Mouse (Mus musculus) stomach, embryonic 16.5 days (tissue): ENCODE results near the gene Defb39. TPM values are rescaled to one million over a fixed set of nuclear protein-coding genes. Genes with fewer than 3 reads are reported as not detected.

Experiments
- ATAC-seq: fragments of 200-750 bp; cut with Nextera tagmentation; 2 replicates; pipeline ENCODE4 v1.8.0; 2017; ENCODE audit warnings: moderate number of reproducible peaks, moderate TSS enrichment; ENCODE audit not compliant: insufficient read depth, low FRiP score
- H3K27ac ChIP-seq: fragments of 300-500 bp; sonication (generic); 2 replicates; pipeline ENCODE4 v1.5.1; 2014; ENCODE audit warnings: low read length
- H3K27me3 ChIP-seq: fragments of 300-500 bp; sonication (generic); 2 replicates; pipeline ENCODE4 v1.6.1; 2014; ENCODE audit warnings: low read length, control low read depth, mixed read lengths; ENCODE audit not compliant: control insufficient read depth, insufficient read depth
- H3K36me3 ChIP-seq: fragments of 300-500 bp; sonication (generic); 2 replicates; pipeline ENCODE4 v1.6.1; 2014; ENCODE audit warnings: low read length; ENCODE audit not compliant: control insufficient read depth, insufficient read depth
- H3K4me1 ChIP-seq: fragments of 300-500 bp; sonication (generic); 2 replicates; pipeline ENCODE4 v1.6.1; 2014; ENCODE audit warnings: low read length, control low read depth, mixed read lengths; ENCODE audit not compliant: control insufficient read depth, insufficient read depth
- H3K4me2 ChIP-seq: fragments of 300-500 bp; sonication (generic); 2 replicates; pipeline ENCODE4 v1.6.1; 2014; ENCODE audit warnings: low read depth, low read length, mixed read lengths
- H3K4me3 ChIP-seq: fragments of 300-500 bp; sonication (generic); replicated peaks from 2 replicates; pipeline ENCODE4 v1.5.1; 2014; ENCODE audit warnings: mild to moderate bottlenecking, low read length
- H3K9ac ChIP-seq: fragments of 300-500 bp; sonication (generic); 2 replicates; pipeline ENCODE4 v1.6.1; 2014; ENCODE audit warnings: low read length
- H3K9me3 ChIP-seq: fragments of 300-500 bp; sonication (generic); replicated peaks from 2 replicates; pipeline ENCODE4 v1.6.1; 2016; ENCODE audit warnings: low read length, control low read depth; ENCODE audit not compliant: control insufficient read depth
- WGBS: fragments of 180-500 bp; shearing (Covaris S2); extraction: QIAGEN DNeasy Blood & Tissue Kit; methylation state at CpG from one replicate; pipeline ENCODE4 v1.1.7; 2014; 5-methylcytosine and 5-hydroxymethylcytosine counted together
- polyA plus RNA-seq: library from polyadenylated mRNA; unstranded; fragments of >200 nt; fragmentation: Nextera tagmentation; extraction: Ambion mirVana; gene quantifications from 2 replicates; pipeline ENCODE4 v1.2.1, GENCODE M21; 2015

The Defb39 gene
- not detected in 2 replicates for polyA plus RNA-seq

GRCm38 (mm10) chr8:19064710-19065109 lies at the start of gene Defb39:
Gene Defb39, minus strand, starts transcription at chr8:19064810.
- Histone ChIP-seq H3K36me3 (no peaks in the 10 kb centered on the region), H3K9me3 (no peaks in the 10 kb centered on the region), H3K4me3 (no peak within 1 kb of the TSS), H3K4me1 (no peaks in the 10 kb centered on the region), H3K9ac (no peak within 1 kb of the TSS), H3K4me2 (no peak within 1 kb of the TSS), H3K27ac (no peak within 1 kb of the TSS), H3K27me3 (no peaks in the 10 kb centered on the region)
- ATAC-seq: no peak
- WGBS: 85% methylated on average over 1 of the region's 1 CpGs

DNA sequence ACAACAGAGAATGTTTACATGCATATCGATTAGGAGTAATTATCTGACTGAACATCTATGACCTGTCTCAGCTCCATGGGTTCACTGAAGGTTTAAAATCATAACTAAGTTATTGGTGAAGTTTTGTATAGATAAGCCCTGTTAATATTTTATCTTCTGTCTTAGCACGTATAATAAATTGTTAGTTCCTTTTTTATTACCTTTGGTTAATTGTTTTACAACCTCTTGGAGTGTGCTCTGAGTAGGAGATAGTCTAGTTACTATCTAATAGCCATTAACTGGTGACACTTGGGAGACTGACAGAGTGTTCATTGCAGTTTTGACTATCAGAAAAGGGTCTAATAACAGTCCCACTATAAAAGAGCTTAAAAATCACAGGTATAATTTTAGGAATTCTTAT lies 1.4 kb upstream of the Defb39 start:
- ATAC-seq: no peak
- 66% methylated on average over 2 of the region's 2 CpGs for WGBS

GRCm38 (mm10) chr8:19062891-19063290 lies 1.7 kb downstream of the Defb39 start:
- Histone ChIP-seq H3K9ac (no peak overlapping the region), H3K27me3 (no peaks in the 10 kb centered on the region), H3K36me3 (no peaks in the 10 kb centered on the region), H3K9me3 (no peaks in the 10 kb centered on the region), H3K4me3 (no peak overlapping the region), H3K4me1 (no peaks in the 10 kb centered on the region), H3K4me2 (no peak overlapping the region), H3K27ac (no peak overlapping the region)
- ATAC-seq: no peak

More for the DNA sequence above, 1.4 kb upstream of the Defb39 start:
- Histone ChIP-seq H3K4me3 (no peak overlapping the region), H3K9me3 (no peaks in the 10 kb centered on the region), H3K4me1 (no peaks in the 10 kb centered on the region), H3K27ac (no peak overlapping the region), H3K27me3 (no peaks in the 10 kb centered on the region), H3K9ac (no peak overlapping the region), H3K4me2 (no peak overlapping the region), H3K36me3 (no peaks in the 10 kb centered on the region)

DNA sequence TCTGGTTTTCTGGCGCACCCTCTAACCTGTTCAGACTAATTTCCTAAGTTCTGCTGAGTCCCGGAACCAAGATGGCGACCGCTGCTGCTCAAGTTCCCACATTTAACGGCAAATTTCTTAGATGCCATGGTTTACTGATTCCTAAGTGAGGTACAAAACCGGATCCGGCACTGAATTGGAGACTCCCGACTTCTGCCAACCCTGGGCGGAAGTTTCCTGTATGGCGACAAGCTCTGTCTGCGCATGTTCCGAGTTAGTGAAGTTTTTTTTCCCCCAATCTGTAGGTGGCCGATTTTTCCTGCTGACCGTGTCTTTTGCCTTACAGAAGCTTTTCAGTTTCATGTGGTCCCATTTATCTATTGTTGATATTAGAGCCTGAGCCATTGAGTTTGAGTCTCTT lies 19.4 kb downstream of the Defb39 start:
- Histone ChIP-seq H3K9ac (no peak overlapping the region), H3K27ac (no peak overlapping the region), H3K4me2 (no peak overlapping the region), H3K4me1 (no peaks in the 10 kb centered on the region), H3K9me3 (no peaks in the 10 kb centered on the region), H3K36me3 (no peaks in the 10 kb centered on the region), H3K27me3 (no peaks in the 10 kb centered on the region), H3K4me3 (no peak overlapping the region)
- WGBS: 91% methylated on average over 14 of the region's 14 CpGs
- no peak for ATAC-seq

- WGBS: 90% methylated on average over 1 of the region's 1 CpGs
- no peak within 1 kb of the TSS for H3K9ac ChIP-seq
These were observed 38.1 kb downstream of the Defb39 start, which contains the start of gene Defb38 for GRCm38 (mm10) chr8:19026466-19026865. Gene Defb38, minus strand, starts transcription at chr8:19026566.

More at GRCm38 (mm10) chr8:19026466-19026865, 38.1 kb downstream of the Defb39 start, which contains the start of gene Defb38:
- no peak for ATAC-seq
- Histone ChIP-seq H3K36me3 (no peaks in the 10 kb centered on the region), H3K4me2 (no peak within 1 kb of the TSS), H3K4me1 (no peaks in the 10 kb centered on the region), H3K27me3 (no peaks in the 10 kb centered on the region), H3K4me3 (no peak within 1 kb of the TSS), H3K9me3 (no peaks in the 10 kb centered on the region), H3K27ac (no peak within 1 kb of the TSS)

Other genes starting within 250 kb of the Defb39 start
- gene Defb40, start 86.6 kb downstream of the Defb39 start, polyA plus RNA-seq: not detected in 2 replicates
- not detected in 2 replicates for gene Defb37, start 73.8 kb downstream of the Defb39 start, polyA plus RNA-seq
- gene Defb38, start 38.2 kb downstream of the Defb39 start, polyA plus RNA-seq: not detected in 2 replicates
- not detected in 2 replicates for gene Defb12, start 50.0 kb upstream of the Defb39 start, polyA plus RNA-seq
- gene Defb34, start 58.9 kb upstream of the Defb39 start, polyA plus RNA-seq: not detected in 2 replicates
- not detected in 2 replicates for gene Gm45826, start 76.0 kb upstream of the Defb39 start, polyA plus RNA-seq
- gene Defb14, start 129.5 kb upstream of the Defb39 start, polyA plus RNA-seq: 6.1 and 12.6 TPM in 2 replicates
- 1.6 and 1.9 TPM in 2 replicates for gene Defb4, start 133.9 kb upstream of the Defb39 start, polyA plus RNA-seq
- gene Defb6, start 160.7 kb upstream of the Defb39 start, polyA plus RNA-seq: not detected in 2 replicates
- not detected in 2 replicates for gene Defb46, start 175.1 kb upstream of the Defb39 start, polyA plus RNA-seq
- not detected in 2 replicates for gene Defb5, start 182.8 kb upstream of the Defb39 start, polyA plus RNA-seq
- gene Defb3, start 228.6 kb upstream of the Defb39 start, polyA plus RNA-seq: not detected in 2 replicates